Mouse (Mus musculus) olfactory bulb, adult 2 months (tissue): ENCODE results near the gene Wdr20.

Source experiments
- CTCF ChIP-seq: fragments of 200-500 bp; IDR thresholded peaks from 2 replicates; pipeline ENCODE4 v1.5.1; 2012; ENCODE audit warnings: low read depth, mild to moderate bottlenecking, low read length, moderate library complexity; ENCODE audit not compliant: insufficient read depth
- POLR2A ChIP-seq: fragments of 200-500 bp; IDR thresholded peaks from 2 replicates; pipeline ENCODE4 v1.6.1; 2012; ENCODE audit warnings: mild to moderate bottlenecking, low read depth, low read length, moderate library complexity; ENCODE audit not compliant: insufficient read depth

GRCm38 (mm10) chr12:110830293-110831024 lies 92.7 kb downstream of the Wdr20 start:
- TF ChIP-seq CTCF (no peak), POLR2A (no peak)
